Mouse (Mus musculus): Measurements from ENCODE around the gene Lnx1.

DNA sequence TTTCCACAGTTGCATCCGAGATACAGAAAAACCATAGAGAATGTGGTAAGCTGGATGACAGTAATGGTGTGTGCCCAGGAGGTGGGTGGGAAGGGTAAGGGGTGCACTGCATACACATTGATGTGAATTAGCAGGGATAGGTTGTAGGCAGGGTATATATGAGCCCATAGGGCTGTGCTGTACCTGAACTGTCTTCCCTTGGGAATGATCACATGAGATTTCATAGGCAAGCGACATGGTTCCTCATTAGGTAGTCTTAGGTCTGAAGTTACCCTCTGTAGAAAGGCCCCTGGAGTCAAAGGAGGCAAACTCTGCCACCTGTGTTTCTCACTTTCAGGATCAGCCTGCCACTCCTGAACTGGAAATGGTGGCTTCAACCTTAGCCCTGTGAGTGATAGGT lies 9.3 kb upstream of the Lnx1 start:
- TF ChIP-seq CTCF (conservative IDR thresholded peaks at IDR 0.05; ENCODE audit: low read length) = no peak
- no peak for TF ChIP-seq NANOG (IDR thresholded peaks at IDR 0.05; ENCODE audit: borderline replicate concordance, low read length)
- no peak for TF ChIP-seq POU5F1 (IDR thresholded peaks at IDR 0.05; ENCODE audit: borderline replicate concordance, low read length)

Data from E14TG2a.4 (cell line).